Mouse (Mus musculus) cortical plate, adult 2 months (tissue): ENCODE data around the gene AA467197.

Experiments
- CTCF ChIP-seq: fragments of 200-500 bp; IDR thresholded peaks from 2 replicates; pipeline ENCODE4 v1.5.1; 2011; ENCODE audit warnings: mild to moderate bottlenecking, control low read depth, low read length; ENCODE audit not compliant: insufficient read depth; ENCODE audit errors: extremely low read depth
- POLR2A ChIP-seq: fragments of 200-500 bp; IDR thresholded peaks from 2 replicates; pipeline ENCODE4 v1.6.1; 2011; ENCODE audit warnings: mild to moderate bottlenecking, low read length, control low read depth; ENCODE audit not compliant: insufficient read depth; ENCODE audit errors: extremely low read depth

DNA sequence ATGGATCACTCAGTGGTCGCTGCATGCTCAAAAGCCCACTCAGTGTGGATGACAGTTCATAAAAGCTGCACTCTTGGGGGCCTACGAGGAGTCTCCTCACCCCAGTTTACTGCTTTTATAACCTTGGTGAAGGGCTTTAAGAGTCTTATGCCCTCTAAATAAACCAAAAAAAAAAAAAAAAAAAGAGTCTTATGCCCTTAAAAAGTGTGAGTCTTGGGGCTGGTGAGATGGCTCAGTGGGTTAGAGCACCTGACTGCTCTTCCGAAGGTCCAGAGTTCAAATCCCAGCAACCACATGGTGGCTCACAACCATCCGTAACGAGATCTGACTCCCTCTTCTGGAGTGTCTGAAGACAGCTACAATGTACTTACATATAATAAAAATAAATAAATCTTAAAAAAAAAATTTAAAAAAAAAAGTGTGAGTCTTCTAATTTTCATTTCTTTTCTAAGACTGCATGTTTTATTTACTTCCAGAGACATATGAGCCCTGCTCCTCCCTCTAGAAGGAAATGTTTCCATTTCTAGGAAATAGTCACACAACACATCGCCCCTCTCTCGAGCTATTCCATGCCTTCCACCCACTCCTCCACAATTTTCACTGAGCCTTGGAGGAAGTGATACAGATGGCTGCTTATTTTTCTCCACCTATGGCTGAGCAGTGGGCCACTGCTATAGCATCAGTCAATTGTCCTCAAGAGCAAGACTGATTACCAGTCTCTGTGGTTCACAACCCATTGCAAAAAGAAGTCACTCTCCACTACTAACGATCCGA lies 15.3 kb upstream of the AA467197 start:
- TF ChIP-seq CTCF (no peak), POLR2A (no peak)
